Mouse (Mus musculus) CH12.LX (cell line): ENCODE measurements at regions not wholly inside any gene's neighbourhood (a gene's known extent, or its start where the extent isn't known, plus 50 kb on each side); places are given as distances from the start of the nearest gene placed in this dataset.

Source experiments
- DNase-seq: peaks from one replicate; pipeline ENCODE4 v3.0.0-alpha.2; 2013; ENCODE audit errors: extremely low read depth
- H3K27ac ChIP-seq: 2 replicates; pipeline ENCODE4 v1.5.1; 2012; ENCODE audit warnings: low read depth, mild to moderate bottlenecking, control low read depth, moderate library complexity; ENCODE audit not compliant: insufficient read depth
- H3K27me3 ChIP-seq: replicated peaks from 2 replicates; pipeline ENCODE3; 2012; ENCODE audit warnings: inconsistent platforms
- H3K36me3 ChIP-seq, 2 experiments: replicated peaks in 1 of 2; 2 replicates each; pipeline versions ENCODE3 to v1.6.1; 2012; ENCODE audit warnings: inconsistent platforms in 1 of 2, low read length in 1 of 2, mild to moderate bottlenecking in 1 of 2, mixed read lengths in 1 of 2, moderate library complexity in 1 of 2; ENCODE audit not compliant: control insufficient read depth in 1 of 2, insufficient read depth in 1 of 2
- H3K4me1 ChIP-seq, 2 experiments: 2 replicates each; pipeline ENCODE4 v1.6.1; 2012; ENCODE audit warnings: inconsistent platforms in 1 of 2, moderate library complexity in 1 of 2; ENCODE audit not compliant: insufficient read depth in 2 of 2, control insufficient read depth in 1 of 2
- H3K4me2 ChIP-seq: 2 replicates; pipeline ENCODE4 v1.6.1; 2012; ENCODE audit warnings: low read depth, mild to moderate bottlenecking, control low read depth; ENCODE audit not compliant: poor library complexity, insufficient read depth, severe bottlenecking
- H3K4me3 ChIP-seq, 3 experiments: fragments of 150-350 bp in 1 of 3; sonication (generic) in 1 of 3; replicated peaks in 1 of 3; 2 replicates each; pipeline versions ENCODE3 to v1.5.1; 2011 to 2012; ENCODE audit warnings: low read depth in 2 of 3, low read length in 2 of 3, mild to moderate bottlenecking in 2 of 3, moderate library complexity in 2 of 3, control low read depth in 1 of 3, improper control_type of control experiment in 1 of 3, inconsistent platforms in 1 of 3, mixed read lengths in 1 of 3; ENCODE audit not compliant: poor library complexity in 1 of 3
- H3K79me2 ChIP-seq: replicated peaks from 2 replicates; pipeline ENCODE4 v1.6.1; 2012; ENCODE audit warnings: mild to moderate bottlenecking, moderate library complexity; ENCODE audit not compliant: control insufficient read depth, poor library complexity, insufficient read depth, severe bottlenecking; ENCODE audit errors: extremely low read depth
- H3K9ac ChIP-seq: 2 replicates; pipeline ENCODE4 v1.6.1; 2012; ENCODE audit warnings: low read depth, mild to moderate bottlenecking, control low read depth, moderate library complexity; ENCODE audit not compliant: insufficient read depth
- H3K9me3 ChIP-seq: replicated peaks from 2 replicates; pipeline ENCODE3; 2012; ENCODE audit warnings: low read length, inconsistent platforms, mixed read lengths
- BHLHE40 ChIP-seq: IDR thresholded peaks from 2 replicates; pipeline ENCODE4 v1.6.1; 2011; ENCODE audit warnings: mild to moderate bottlenecking, low read depth, low read length, improper control_type of control experiment
- CHD2 ChIP-seq: IDR thresholded peaks from 2 replicates; pipeline ENCODE4 v1.6.1; 2011; ENCODE audit warnings: low read length, improper control_type of control experiment
- CTCF ChIP-seq, 2 experiments: IDR thresholded peaks in 1 of 2; conservative IDR thresholded peaks in 1 of 2; 2 replicates each; pipeline ENCODE4 v1.5.1; 2011 to 2012; ENCODE audit warnings: low read depth in 2 of 2, low read length in 2 of 2, improper control_type of control experiment in 1 of 2, inconsistent platforms in 1 of 2, mild to moderate bottlenecking in 1 of 2, moderate library complexity in 1 of 2
- E2F4 ChIP-seq: IDR thresholded peaks from 2 replicates; pipeline ENCODE4 v1.6.1; 2011; ENCODE audit warnings: low read depth, low read length, improper control_type of control experiment; ENCODE audit not compliant: insufficient replicate concordance
- ELF1 ChIP-seq: IDR thresholded peaks from 2 replicates; pipeline ENCODE4 v1.6.1; 2014; ENCODE audit warnings: low read depth, mild to moderate bottlenecking, inconsistent platforms, low read length, improper control_type of control experiment
- HCFC1 ChIP-seq: IDR thresholded peaks from 2 replicates; pipeline ENCODE4 v1.6.1; 2012; ENCODE audit warnings: low read depth, mild to moderate bottlenecking, inconsistent platforms, low read length, improper control_type of control experiment
- IRF4 ChIP-seq: IDR thresholded peaks from 2 replicates; pipeline ENCODE4 v1.6.1; 2014; ENCODE audit warnings: low read depth, mild to moderate bottlenecking, inconsistent platforms, low read length, improper control_type of control experiment
- JUN ChIP-seq: IDR thresholded peaks from 2 replicates; pipeline ENCODE4 v1.6.1; 2011; ENCODE audit warnings: low read depth, mild to moderate bottlenecking, low read length, improper control_type of control experiment, moderate library complexity; ENCODE audit not compliant: insufficient read depth
- JUND ChIP-seq: conservative IDR thresholded peaks from 2 replicates; pipeline ENCODE4 v1.6.1; 2011; ENCODE audit warnings: low read depth, low read length, improper control_type of control experiment
- MAFK ChIP-seq: IDR thresholded peaks from 2 replicates; pipeline ENCODE4 v1.6.1; 2011; ENCODE audit warnings: low read length, improper control_type of control experiment; ENCODE audit not compliant: insufficient replicate concordance
- MEF2A ChIP-seq: IDR thresholded peaks from 2 replicates; pipeline ENCODE4 v1.6.1; 2014; ENCODE audit warnings: low read depth, mild to moderate bottlenecking, inconsistent platforms, low read length, improper control_type of control experiment, borderline replicate concordance
- NELFE ChIP-seq: IDR thresholded peaks from 2 replicates; pipeline ENCODE4 v1.6.1; 2011; ENCODE audit warnings: low read depth, low read length, improper control_type of control experiment
- PAX5 ChIP-seq: IDR thresholded peaks from 2 replicates; pipeline ENCODE4 v1.6.1; 2012; ENCODE audit warnings: low read length, inconsistent platforms, mixed read lengths
- RAD21 ChIP-seq: IDR thresholded peaks from 2 replicates; pipeline ENCODE4 v1.6.1; 2011; ENCODE audit warnings: low read depth, mild to moderate bottlenecking, low read length, improper control_type of control experiment, moderate library complexity
- SIN3A ChIP-seq: IDR thresholded peaks from 2 replicates; pipeline ENCODE4 v1.6.1; 2012; ENCODE audit warnings: low read length, improper control_type of control experiment, inconsistent platforms
- TBP ChIP-seq: conservative IDR thresholded peaks from 2 replicates; pipeline ENCODE4 v1.6.1; 2011; ENCODE audit warnings: low read depth, low read length, improper control_type of control experiment
- TCF12 ChIP-seq: IDR thresholded peaks from 2 replicates; pipeline ENCODE4 v1.6.1; 2014; ENCODE audit warnings: low read depth, mild to moderate bottlenecking, inconsistent platforms, low read length, improper control_type of control experiment
- UBTF ChIP-seq: IDR thresholded peaks from 2 replicates; pipeline ENCODE4 v1.6.1; 2012; ENCODE audit warnings: low read depth, mild to moderate bottlenecking, inconsistent platforms, low read length, improper control_type of control experiment, moderate library complexity
- USF1 ChIP-seq: IDR thresholded peaks from 2 replicates; pipeline ENCODE4 v1.6.1; 2014; ENCODE audit warnings: low read depth, mild to moderate bottlenecking, inconsistent platforms, low read length, improper control_type of control experiment
- USF2 ChIP-seq: conservative IDR thresholded peaks from 2 replicates; pipeline ENCODE4 v1.6.1; 2011; ENCODE audit warnings: low read depth, low read length, improper control_type of control experiment
- dilution Hi-C: fragments of 300-500 bp; cut with MboI; formaldehyde crosslinking; loops from 2 replicates; pipeline ENCODE4 v1.14.3; 2020; ENCODE audit warnings: low sequenced_read_pairs; ENCODE audit not compliant: extremely low pct_unique_long_range_greater_than_20kb, extremely low pct_ligation_motif_present
- in situ Hi-C: fragments of 300-500 bp; cut with MboI; formaldehyde crosslinking; loops from 3 replicates; pipeline ENCODE4 v1.14.3; 2019; ENCODE audit warnings: low sequenced_read_pairs, low pct_ligation_motif_present, low pct_unique_long_range_greater_than_20kb, mixed read lengths

GRCm38 (mm10) chr12:43574887-43575605, 635.1 kb downstream of the Dnajb9 start:
- dilution Hi-C loops: no loop called here
- Histone ChIP-seq H3K9ac (no peak overlapping the region), H3K4me2 (no peak overlapping the region), H3K36me3 (no peaks in the 10 kb centered on the region)
- no peak for TF ChIP-seq TBP
- TF ChIP-seq MAFK: no peak
- no peak for TF ChIP-seq PAX5
- no peak for TF ChIP-seq CTCF (conservative IDR thresholded peaks at IDR 0.05 in 1 of 2, IDR thresholded peaks at IDR 0.05 in 1 of 2; ENCODE audit: low read depth in 2 of 2, low read length in 2 of 2)
- TF ChIP-seq JUN: no peak
- no peak for TF ChIP-seq BHLHE40
- no peak for TF ChIP-seq USF1
- TF ChIP-seq JUND: no peak
- TF ChIP-seq UBTF: no peak
- no peak for TF ChIP-seq MEF2A
- no peak for TF ChIP-seq CHD2
- TF ChIP-seq E2F4: no peak
- no peak for TF ChIP-seq SIN3A
- TF ChIP-seq TCF12: no peak
- no peak for TF ChIP-seq IRF4
- TF ChIP-seq HCFC1: no peak
- TF ChIP-seq RAD21: no peak
- TF ChIP-seq, all 38 proteins: peak for 0
- Histone ChIP-seq H3K27me3 (no peaks in the 10 kb centered on the region), H3K4me3 (no peak overlapping the region), H3K27ac (no peak overlapping the region), H3K4me1 (no peaks in the 10 kb centered on the region), H3K9me3 (no peaks in the 10 kb centered on the region), H3K79me2 (no peaks in the 10 kb centered on the region)
- in situ Hi-C loops: no loop called here
- DNase-seq: no peak

GRCm38 (mm10) chr12:43573186-43573585, 636.9 kb downstream of the Dnajb9 start:
- H3K9ac ChIP-seq: no peak overlapping the region
- dilution Hi-C loops: no loop called here
- H3K4me2 ChIP-seq: no peak overlapping the region
- no peaks in the 10 kb centered on the region for H3K4me1 ChIP-seq
- TF ChIP-seq JUND (no peak), ELF1 (no peak), NELFE (no peak), USF2 (no peak), E2F4 (no peak)
- H3K9me3 ChIP-seq: no peaks in the 10 kb centered on the region
- no peaks in the 10 kb centered on the region for H3K27me3 ChIP-seq
- H3K4me3 ChIP-seq: no peak overlapping the region
- in situ Hi-C loops: no loop called here
- no peak overlapping the region for H3K27ac ChIP-seq
- no peaks in the 10 kb centered on the region for H3K79me2 ChIP-seq
- DNase-seq: no peak
- no peaks in the 10 kb centered on the region for H3K36me3 ChIP-seq
